Mouse (Mus musculus) ovary, postnatal 36 days (tissue): ENCODE results near the gene Usp53.
"Not testable (repeated sequence)": the region's sequence is repeated elsewhere in the genome, so short reads cannot be mapped to it uniquely, and the experiment has no call there.

Experiments used
- DNase-seq: peaks from one replicate; pipeline ENCODE4 v3.0.0; 2022; ENCODE audit warnings: low spot score, mixed read lengths

The Usp53 gene

GRCm38 (mm10) chr3:122943387-122943890 is 40.9 kb downstream of the Usp53 start:
- DNase-seq = no peak

DNA sequence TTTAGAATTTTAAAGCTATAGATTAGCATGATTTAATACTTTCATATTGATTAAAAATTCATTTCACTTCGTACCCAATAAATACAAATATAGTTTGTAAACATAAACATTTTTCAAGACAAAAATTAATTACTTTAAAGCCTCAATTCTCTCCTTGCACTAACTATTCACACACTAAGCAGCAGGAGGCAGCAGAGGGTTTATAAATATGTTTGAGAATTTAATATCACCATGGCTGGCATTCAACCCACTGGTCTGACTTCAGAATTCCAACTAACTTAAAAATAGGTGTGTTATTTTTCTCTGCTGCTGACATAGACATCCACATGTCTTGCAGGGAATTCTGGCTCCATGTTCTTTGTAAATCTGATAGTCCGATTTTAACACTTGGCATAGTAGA is 45.1 kb downstream of the Usp53 start:
- no peak for DNase-seq

DNA sequence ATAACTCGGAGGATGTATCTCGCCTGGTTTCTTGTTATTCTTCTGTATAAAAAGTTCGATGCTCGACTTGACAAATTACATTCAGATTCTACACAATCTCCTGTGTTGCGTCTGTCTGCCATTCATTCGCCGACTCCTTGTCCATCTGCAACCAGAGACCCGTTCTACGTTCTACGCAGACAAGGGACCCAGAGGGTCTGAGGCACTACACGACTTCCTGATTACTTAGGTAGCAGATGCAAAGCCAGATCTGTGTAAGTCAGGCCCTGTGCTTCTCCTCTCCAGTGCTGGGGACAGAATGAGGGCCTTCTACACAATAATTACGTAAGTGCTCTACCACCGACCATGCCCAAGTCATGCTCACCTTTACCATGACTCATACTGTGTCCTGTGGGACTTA is 47.1 kb downstream of the Usp53 start:
- not testable (repeated sequence) for DNase-seq

- DNase-seq = no peak
Measured at GRCm38 (mm10) chr3:122932466-122932865, 51.8 kb downstream of the Usp53 start.

GRCm38 (mm10) chr3:122929723-122930122 is 54.6 kb downstream of the Usp53 start:
- no peak for DNase-seq

DNA sequence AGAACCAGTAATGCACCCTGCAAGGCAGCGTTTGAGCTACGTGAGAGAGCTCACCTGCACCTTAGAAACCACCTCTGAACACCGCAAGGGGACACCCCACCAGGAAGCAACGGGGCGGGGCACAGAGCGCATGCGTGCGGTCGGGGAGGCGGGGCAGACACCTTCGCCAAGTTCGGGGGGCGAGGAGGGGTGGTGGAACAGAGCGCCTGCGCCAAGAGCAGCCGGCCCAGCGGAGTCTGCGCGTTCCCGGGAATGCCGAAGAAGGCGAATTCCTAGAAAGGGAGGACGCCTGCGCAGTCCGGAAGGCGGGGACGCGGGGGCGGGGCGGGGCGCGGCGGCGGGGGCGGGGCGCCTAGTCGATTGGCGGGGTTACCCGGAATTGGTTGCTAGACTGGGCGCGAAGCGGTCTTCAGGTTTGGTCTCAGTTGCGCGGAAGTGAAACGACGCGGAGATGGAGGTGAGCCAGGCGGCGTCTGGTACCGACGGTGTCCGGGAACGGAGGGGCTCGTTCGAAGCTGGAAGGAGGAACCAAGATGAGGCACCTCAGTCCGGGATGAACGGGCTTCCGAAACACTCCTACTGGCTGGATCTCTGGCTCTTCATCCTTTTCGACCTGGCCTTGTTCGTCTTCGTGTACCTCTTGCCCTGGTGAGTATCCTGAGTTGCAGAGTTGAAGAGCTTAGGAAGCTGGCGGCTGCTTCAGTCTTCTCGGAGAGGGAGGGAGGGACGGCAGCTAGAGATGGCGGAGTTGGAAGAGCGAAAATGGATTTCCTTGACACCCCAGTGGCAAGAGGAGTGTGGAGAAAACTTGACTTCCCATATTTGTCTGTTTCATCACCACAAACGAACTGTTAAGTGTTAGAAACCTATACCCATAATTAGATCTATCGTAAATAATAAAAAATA is 60.0 kb downstream of the Usp53 start, which contains the start of gene 1810037I17Rik:
Gene 1810037I17Rik (plus strand): TSS at position 195 of the 906 bp plus-strand sequence.
- DNase-seq = peak; percentile 98

GRCm38 (mm10) chr3:122923147-122923546 is 61.2 kb downstream of the Usp53 start:
- no peak for DNase-seq

- DNase-seq = no peak
Measured at GRCm38 (mm10) chr3:122921676-122922527, 62.4 kb downstream of the Usp53 start.

DNA sequence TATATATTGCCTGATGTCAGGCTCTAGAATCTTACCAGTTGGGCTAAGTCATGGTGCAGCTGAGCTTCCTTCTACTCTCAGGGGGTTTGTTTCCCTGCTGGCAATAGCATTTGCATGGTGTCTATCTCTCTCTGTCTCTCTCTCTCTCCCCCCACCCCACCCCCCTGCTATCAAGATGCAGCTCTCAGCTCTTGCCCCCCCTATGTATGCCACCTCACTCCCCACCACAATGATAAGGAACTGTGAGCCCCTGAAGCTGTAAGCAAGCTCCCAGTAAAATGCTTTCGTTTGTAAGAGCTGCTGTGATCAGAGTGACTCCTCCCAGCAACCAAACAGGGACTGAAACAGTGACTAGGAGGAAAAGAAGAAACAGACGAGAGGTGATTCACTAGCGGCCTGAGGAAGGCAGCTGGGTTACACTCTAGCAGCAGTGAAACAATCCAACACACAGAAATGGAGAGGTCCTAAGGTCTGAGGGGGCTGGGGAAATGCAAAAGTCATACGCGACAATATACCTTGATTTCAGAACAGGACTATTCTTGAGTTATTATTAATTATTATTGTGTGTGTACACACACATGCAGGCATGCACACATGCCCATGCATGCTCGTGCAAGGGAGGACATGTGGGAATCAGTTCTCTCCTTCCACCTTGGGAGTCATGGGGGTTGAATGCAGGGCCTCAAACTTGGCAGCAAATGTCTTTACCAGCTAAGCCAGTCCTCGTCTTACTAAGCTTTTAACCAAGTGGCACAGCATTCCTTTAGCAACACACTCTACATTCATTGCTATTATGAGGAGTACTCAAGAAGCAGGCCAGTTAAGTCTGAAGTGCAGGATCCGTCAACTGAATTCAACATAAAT is 63.5 kb downstream of the Usp53 start:
- DNase-seq = no peak

GRCm38 (mm10) chr3:122919260-122919659 is 65.0 kb downstream of the Usp53 start, which contains the start of gene Gm10959:
TSS of gene Gm10959 (minus strand) at chr3:122919360.
- DNase-seq = no peak

- no peak for DNase-seq
Measured at GRCm38 (mm10) chr3:122918672-122919071, 65.6 kb downstream of the Usp53 start.

DNA sequence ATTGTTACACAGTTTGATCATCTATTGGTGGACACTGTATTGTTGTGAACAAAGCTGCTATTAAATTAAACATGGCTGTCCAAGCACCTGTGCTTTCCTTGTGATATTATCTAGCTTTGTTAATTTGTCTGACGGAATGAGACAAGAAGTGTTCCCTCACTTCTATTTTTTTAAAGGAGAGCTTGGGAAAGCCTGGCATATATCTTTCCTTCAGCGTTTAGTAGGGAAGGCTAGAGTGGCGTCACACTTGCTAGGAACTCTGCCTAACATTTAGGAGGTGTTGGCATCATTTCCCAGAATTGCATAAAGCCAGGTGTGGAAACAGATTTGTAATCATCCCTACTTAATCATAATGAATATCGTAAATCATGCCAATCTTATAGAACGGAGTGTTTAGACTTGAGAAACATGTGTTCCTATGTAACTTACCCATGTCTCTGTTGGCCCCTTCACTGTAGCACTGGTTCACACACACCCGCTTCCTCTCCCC is 68.1 kb downstream of the Usp53 start:
- no peak for DNase-seq

GRCm38 (mm10) chr3:122915493-122915892 is 68.8 kb downstream of the Usp53 start:
- no peak for DNase-seq

DNA sequence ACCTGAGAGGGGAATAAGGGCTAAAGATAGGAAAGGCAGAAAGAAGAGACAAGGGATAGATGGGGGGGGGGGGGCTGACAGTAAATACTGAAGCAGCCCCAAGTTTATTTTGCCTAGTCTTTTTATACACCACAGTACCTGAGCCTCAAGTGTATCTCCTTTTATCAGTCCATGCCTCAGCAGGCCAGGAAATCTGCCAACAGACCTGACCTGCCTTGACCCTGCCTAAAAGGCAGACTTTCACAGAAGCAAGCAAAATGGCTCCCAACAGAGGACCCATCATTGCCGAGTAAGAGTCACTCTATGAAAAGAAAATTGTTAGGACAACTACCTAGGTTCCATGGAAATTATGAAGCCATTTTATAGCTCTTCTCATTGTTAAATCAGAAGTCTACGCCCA is 76.5 kb downstream of the Usp53 start:
- DNase-seq = no peak

- DNase-seq = no peak
Measured at GRCm38 (mm10) chr3:122903746-122904433, 80.4 kb downstream of the Usp53 start.

DNA sequence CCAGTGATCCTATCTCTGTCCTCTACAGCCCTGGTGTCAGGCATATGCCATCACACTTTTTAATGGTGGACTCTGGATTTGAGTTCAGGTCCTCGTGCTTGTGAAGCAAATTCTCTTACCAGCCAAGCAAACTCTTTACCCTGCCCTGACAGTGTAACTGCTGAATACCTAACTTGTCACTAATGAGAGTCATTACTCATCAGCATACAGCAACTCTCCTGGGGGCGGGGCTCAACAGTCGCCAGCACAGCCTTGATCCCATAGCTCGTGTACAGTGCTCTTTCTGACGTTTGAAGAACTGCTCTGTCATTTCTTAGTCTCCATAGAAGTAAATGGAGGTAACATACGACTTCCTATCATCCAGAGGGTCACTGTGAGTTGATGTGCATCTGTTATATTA is 86.1 kb downstream of the Usp53 start:
- no peak for DNase-seq

DNA sequence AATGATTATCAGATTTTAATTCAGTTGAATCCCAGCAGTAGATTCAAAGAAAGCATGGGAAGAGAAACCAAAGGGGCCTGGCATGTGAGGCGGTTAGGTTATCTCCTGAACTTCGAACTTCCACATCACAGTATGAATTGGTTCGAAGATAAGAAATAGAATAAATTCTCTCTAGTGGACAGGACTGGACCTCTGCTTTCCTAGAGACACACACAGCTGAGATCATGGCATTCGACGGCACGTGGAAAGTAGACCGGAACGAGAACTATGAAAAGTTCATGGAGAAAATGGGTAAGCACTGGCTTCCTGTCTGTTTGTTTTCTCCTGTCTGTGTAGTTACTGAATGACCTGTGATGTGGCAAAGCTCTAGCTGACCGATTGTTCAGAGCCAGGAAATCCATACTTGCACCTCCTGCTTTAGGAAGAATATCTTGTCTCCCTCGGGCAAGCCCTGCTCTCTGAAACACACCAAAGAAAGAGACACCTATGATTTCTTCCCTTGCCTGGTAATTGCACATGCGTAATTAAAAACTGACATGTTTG is 89.0 kb downstream of the Usp53 start:
- no peak for DNase-seq

DNA sequence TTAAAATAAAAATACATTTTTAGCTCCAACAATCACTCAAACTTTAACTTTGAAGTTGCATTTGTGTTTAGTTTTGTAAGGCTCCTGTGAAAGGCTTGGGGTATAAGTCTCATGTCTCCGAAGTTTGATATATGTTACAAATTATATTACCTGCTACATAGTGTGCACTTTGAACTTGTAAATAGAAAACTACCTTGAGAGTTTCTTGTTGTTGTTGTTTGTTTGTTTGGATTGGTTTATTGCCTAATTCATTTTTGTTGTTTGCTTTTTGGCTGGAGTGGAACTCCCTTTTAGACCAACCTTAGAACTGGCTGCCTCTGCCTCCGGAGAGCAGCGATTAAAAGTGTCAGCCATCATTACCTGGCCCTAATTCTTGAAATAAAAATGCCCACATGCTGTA is 89.5 kb downstream of the Usp53 start, which contains the start of gene Fabp2:
Gene Fabp2 (plus strand): TSS at position 301 of the 400 bp plus-strand sequence.
- no peak for DNase-seq

DNA sequence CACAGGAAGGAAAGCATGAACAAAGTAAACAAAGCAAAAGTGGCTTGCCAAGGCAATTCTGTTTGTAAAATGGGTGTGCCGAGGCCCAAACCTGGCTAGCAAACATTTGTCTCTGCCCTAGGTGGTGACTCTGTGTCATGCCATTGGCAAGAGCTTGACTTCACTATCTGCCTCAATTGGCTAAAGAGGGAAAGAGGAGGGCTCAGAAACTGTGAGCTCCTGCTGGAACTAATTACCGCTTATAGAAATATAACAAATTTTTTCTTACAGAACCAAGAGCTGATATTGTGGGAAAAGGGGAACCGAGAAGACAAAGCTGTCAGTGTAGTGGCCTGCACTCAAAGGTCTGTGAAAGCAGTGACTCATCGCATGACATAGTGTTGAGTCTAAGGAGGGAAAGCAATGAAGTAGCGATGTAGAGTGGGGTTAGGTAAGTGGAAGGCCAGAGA is 95.9 kb downstream of the Usp53 start:
- no peak for DNase-seq
